Mouse (Mus musculus) 3134 (cell line): ENCODE results near the gene Secisbp2l.

ENCODE experiments used
- DNase-seq: peaks from one replicate; pipeline ENCODE4 v3.0.0-alpha.2; 2011; ENCODE audit warnings: low spot score; ENCODE audit not compliant: insufficient read length; ENCODE audit errors: extremely low read depth

The Secisbp2l gene

DNA sequence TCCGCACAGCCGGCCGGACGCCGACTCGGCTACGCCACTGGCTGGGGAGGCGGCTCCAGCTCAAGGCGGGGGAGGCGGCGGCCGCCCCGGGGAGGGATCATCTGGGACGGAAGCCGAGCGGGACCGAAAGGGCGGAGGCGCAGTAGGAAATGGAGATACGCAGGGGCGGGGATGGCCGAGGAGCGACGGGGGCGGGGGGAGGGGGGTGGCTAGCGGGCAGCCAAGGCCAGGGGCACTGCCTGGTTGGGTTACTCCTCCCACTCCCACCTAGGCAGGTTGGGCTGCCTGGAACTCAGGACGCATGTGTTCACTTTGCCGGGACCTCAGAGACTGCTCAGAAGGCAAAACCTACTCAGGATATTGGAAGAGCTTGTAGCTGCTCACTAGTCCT lies at the start of gene Secisbp2l:
Secisbp2l (minus strand) TSS at position 152 of the 391 bp plus-strand sequence.
- peak; percentile 91 for DNase-seq

DNA sequence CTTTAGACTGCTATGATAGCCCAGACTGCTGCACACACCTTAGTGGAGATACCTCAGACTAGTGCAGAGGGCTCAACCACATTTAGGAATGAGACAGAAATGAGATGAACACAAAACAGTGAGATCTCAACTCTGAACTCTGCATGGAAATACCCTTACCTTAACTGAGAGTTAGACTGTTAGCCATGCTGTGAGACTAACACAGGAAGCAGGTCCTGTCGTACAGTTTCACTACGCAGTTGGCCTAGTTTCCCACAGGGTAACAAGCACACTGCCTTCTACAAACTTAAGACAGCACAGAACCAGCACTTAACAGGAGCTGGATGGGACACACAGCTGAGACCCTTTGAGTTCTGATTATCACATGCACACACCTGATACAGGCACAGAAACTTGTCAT lies 47.3 kb upstream of the Secisbp2l start:
- no peak for DNase-seq

DNA sequence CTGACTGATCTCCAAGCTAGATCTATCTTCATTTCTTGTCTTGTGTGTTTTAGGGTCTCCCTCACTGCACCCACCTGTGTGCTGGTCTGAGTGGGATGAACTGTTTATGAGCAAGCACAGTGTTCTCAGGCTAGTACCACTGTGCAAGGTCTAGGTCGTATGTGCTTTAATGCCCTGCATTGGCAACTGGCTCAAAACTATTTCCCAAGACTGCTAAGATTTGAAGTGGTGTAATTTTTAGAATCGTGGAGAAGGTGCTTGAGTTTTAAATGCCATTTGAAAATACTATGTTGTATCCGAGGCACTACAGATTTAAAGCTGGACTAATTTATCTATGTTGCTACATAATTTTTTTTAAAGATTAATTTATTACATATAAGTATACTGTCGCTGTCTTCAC lies 45.2 kb upstream of the Secisbp2l start:
- DNase-seq = no peak

DNA sequence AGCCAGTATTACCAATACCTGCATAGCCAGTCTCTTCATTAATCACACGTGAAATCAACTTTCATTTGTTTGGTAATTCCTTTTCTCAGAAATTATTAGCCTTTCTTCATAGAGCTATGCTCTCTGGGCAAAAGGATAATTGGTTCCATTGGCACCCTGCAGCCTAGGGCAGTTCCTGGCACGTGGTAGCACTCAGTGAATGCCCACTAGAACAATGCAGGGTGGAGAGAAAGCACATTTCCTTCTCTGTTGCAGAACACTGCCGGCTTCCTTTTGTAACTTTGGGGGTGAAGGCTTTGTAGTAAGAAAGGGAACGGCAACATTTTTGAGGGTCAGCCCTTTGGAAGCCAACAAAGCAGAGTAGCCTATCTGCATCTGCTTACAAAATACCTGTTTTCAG lies 43.5 kb upstream of the Secisbp2l start:
- no peak for DNase-seq

DNA sequence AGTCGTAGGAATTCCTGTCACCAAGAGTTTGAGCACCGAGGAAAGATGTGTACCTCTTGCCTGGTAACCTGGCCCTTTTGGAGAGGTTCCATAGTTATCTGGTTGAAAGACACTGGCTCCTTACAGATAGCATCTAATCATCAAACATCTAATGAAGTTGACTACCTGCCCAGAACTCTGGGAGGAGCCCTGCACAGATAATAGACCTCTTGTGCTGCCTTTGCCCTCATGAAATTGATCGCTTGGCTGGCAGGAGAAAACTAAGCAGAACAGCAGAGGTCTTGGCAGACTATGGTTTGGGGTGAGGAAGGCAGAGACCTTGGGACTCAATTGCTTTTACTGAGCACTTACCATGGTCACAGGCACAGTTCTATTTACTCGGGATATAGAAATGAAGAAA lies 37.7 kb upstream of the Secisbp2l start:
- DNase-seq = no peak

DNA sequence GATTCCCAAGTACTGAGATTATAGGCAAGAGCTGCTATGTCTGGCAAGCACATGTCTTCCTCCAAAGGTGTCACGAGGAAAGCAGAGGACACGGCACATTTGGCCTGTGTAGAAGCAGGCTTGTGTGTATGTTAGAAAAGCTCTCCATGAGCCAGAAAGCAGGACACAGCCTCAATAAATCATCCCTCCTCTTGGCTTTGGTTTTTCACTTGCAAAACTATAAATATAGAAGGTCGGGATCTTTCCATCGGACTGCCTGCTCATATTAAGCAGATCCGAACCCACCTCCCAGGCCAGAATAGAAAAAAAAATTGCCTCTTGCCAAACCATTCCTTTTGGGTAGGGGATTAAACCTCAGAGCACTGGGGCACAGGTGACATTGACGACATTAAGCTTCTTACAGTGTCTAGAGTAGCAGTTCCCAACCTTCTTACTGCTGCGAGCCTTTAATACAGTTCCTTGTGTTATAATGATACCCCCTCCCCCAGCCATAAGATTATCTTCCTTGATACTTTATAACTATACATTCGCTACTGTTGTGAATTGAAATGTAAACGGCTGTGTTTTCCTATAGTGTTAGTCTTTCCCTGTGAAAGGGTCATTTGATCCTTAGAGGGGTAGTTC lies 31.4 kb upstream of the Secisbp2l start:
- no peak for DNase-seq

DNA sequence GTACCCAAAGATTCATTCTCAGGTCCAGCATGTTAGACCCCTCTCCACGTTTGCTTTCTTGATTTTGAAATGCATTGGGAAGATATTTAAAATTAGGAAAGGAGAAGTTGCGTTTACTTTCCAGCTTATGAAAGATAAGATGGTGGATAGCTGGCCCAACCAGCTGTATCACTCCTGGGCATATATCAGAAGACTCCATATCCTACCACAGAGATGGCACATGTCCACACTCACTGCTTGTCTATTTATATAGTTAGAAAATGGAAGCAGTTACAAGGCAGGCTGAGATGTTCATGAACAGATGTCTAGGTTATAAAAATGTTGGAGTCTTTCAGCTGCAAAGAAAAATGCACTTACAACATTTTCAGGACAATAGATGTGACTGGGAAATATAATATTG lies 28.7 kb upstream of the Secisbp2l start:
- DNase-seq = no peak

DNA sequence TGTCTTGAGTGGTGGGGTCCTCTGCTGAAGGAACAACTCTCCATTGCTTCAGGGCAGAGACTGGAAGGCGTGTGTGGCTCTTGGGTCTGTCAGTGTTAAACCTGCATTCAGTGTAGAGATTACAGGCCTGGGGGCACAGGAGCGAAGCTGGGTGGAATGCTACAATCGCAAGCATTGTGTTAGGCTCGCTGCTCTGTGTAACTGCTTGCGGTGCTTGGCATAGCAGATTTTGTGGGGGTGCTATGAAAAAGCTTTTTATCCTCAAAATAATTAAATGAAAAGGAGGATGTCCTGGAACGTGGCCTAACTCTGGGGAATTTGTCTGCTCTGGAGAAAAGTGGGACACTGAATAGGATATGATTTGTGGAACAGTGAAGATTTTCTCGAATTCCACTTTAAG lies 26.9 kb upstream of the Secisbp2l start:
- no peak for DNase-seq

DNA sequence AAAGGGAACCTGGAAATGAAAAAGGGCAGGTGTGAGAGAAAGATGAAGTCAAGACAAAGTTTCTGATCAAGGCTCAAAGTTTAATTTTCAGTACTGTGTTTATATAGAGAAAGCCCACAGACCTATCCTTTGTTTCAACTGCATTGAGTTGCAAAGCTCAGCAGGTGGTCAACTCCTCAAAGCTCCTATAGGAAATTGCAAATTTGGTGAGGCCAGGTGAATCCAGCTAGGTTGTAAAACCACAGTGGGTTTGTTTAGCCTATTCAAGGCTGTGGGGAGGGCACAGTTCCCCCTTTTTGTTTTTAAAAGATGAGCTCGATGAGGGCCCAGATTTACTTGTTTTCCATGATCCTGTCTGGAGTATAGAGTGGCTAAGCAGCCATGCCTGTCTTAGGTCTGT lies 23.2 kb upstream of the Secisbp2l start:
- DNase-seq = no peak

DNA sequence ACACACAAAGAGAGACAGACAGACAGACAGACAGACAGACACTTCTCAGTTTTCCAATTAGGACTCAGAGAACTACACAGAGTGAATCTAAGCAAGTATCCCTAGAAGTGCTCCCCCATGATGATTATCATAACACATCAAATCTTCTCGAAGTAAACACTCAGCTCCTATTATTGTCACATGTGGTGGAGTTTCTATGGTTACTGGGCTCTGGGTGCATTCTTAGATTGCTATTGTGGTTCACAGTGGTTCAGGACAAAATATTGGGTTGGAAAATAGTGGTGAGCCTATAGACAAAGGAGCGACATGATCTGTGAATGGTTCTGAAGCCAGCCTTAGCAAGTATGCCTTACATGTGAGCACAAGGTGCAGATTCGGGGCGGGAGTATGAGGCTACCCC lies 19.3 kb upstream of the Secisbp2l start:
- no peak for DNase-seq

DNA sequence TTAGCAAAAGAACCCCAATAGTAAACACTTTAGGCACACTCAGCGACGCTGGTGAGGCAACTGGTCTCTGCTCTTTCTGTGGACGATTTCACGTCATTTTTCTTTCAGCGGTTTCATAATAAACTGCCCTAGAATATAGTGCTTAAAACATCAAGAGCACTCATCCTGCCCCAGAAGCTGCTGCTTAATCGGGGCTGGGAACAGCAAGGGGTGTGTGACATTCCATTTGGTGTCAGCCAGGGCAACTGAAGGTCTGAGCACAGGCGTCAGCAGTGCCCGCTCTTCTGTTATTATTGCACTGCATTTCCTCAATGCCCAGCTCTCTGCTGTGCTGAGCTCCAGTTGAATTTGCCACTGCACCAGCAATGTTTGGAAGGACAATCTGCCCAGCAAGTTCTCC lies 18.4 kb upstream of the Secisbp2l start:
- no peak for DNase-seq

DNA sequence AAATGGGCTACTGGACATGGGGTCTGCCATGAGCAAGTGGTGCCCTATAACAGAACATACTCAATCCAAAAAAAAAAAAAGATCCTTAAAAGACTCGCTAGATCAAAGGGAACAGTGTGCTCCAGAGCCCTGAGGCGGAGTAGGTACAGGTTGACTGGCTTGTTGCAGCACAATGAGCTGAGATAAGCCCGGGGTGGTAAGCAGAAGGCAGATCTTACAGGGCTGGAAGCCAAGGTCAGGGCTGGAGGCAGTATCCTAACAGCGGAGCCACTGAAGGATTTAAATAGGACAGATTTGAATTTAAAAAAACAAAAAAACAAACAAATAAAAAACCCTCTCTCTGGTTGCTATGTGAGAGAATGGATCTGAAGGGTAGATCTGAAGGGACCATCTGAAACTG lies 17.8 kb upstream of the Secisbp2l start:
- no peak for DNase-seq

DNA sequence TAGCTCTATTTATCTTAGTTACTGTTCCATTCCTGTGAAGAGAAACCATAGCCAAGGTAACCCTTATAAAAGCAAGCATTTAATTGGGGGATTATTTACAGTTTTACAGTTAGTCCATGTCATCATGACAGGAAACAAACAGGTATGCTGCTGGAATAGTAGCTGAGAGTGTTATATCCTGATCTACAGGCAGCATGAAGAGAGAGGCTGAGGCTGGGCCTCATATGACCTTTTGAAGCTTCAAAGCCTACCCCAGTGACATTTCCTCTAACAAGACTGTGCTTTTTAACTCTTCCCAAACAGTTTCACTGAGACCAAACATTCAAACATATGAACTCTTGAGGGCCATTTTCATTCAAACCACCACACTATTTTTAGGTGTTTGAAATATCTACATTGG lies 15.2 kb upstream of the Secisbp2l start:
- no peak for DNase-seq

DNA sequence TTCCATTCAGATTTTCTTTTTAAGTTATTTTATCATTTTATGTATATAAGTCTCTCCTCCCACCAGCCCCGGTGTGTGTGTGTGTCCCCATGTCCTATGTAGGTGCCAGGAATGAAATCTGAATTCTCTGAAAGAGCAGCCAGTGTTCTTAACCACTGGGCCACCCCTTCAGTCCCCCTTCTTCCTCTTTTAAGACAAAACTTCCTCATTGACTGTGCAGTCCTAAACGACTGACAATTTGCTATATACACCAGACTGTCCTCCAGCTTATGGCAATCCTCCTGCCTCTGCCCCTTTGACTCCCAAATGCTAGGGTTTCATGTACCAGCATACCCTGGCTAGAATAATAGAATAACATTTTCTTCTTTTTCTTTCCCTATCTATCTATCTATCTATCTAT lies 12.4 kb upstream of the Secisbp2l start:
- DNase-seq = no peak

DNA sequence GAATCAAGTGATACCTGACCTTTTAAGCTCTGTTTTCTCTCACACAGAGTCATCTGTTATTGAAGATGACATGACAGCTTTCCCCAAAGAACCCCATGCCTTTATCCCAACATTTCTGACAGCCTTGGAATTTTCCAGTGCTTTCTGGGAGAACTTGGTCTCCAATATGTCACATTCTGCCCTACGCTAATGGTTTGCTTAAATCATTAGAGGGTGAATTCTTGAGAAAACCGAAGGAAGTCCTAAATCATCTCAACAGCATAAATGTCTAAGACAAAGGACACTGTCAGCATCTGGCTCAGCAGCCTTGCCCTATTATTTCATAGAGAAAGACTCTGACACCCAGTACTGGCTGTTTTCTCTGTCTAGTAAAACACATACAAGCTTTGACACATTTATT lies 11.5 kb upstream of the Secisbp2l start:
- no peak for DNase-seq

DNA sequence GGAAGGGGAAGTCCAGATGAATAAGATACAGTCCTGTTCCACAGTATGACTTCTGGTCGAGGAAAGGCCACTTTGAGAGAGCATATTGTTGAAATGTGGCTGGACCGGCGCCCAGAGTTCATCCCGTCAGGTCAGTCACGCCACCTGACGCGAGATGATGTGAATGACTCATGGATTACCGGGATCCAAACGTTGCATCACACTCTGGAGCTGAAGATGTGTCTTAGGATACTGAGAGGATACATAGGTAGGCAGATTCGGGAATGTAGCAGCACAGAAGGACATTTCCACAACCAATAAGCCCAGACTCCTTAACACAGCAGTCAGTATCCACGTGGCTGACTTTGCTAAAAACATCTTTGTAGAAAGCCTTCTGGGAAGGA lies 10.2 kb upstream of the Secisbp2l start:
- DNase-seq = peak; percentile 85

DNA sequence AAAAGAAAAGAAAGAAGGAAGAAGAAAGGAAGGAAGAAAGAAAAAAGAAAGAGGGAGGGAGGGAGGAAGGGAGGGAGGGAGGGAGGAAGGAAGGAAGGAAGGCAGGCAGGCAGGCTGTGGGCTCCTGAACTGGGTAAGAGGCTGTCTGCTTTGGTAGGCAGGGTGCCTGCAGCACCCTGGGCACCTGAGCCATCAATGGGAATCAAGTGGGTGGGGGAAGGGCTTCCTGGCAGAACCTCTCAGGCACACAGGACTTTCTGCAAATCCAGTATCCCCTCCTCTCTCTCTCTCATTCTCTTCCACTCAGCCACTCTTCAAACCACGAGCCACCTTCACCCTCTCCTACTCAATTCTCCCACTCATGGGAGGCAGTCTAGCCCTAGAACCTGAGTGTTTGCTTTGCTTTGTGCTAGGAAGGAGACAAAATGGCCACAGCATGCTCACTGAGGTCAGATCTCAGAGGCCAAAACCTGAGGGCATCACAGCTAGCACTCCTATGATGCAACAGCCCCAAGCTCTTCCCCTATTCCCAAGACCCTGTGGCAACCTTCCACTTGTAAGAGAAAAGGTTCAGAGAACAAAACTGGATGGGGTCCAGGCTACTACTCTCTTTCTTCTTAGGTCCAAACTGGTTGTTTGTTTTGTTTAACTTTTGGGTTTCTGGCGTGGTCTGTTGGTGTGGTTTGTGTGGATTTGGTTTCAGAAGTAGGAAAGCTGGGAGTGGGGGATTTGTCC lies 9.6 kb upstream of the Secisbp2l start:
- DNase-seq = no peak

DNA sequence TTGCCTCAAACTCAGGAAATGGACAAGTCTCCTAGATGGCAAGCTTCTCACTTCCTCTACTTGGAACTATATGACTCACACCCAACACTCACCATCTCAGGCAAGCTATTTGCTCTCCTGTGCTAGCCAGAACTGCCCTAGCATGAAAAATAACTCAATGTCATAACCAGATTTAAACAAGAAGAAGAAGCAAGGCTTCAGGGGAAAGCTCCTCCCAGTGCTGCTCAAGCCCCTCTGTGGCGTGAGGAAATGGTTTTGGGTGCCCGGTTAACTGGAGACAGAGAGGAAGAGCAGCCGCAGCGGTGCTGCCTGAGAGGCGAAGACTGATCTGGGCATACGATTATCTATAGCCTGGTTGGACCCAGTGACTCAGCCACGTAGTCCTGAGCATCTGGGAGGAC lies 8.8 kb upstream of the Secisbp2l start:
- no peak for DNase-seq

DNA sequence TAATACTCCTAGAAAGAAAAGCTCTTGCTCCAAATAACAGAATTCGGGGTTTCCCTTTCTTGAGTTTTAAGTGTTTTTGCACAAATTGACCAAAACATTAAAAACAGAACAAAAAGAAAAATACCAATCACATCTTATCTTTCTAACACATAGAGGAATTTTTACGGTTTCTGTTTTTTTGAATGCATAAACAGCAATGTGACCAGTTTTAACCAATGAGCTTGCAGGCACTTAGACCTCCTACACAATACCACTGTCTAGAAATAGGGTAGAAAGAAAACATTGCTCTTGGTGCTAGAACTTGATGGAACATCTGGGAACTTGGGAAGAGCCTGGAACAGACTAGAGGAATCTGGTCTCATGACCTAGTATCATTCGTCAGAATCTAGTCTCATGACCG lies 7.6 kb upstream of the Secisbp2l start:
- DNase-seq = no peak

DNA sequence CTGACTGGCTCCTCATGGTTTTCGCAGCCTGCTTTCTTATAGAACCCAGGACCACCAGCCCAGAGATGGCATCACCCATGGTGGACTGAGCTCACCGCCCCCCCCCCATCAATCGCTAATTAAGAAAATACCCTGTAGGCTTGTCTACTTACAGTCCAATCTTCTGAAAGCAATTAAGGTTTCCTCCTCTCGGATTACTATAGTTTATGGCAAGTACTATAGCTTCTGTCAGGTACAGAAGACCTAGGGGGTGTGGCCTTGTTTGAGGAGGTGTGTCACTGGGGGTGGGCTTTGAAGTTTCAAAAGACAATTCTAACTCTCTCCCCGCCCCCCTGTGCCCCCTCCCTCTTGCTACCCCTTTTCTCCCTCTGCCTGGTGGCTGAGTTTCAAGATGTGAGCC lies 6.6 kb upstream of the Secisbp2l start:
- DNase-seq = no peak

DNA sequence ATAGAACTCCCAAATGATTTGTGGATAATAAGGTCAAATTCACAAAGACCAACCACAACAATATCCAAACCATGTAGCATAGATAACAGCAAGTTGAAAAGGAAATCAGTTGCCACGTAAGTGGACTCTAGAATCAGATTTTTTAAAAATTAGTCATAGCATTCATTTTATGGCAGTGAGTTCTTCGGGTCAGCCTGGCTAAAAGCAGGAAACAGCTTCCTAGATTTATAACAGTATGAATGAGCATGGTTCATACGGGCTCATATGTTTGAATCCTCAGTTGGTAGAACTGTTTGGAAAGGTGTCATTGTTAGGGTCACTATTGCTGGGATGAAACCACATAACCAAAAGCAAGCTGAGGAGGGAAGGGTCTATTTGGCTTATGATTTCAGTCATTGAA lies 6.1 kb upstream of the Secisbp2l start:
- no peak for DNase-seq

DNA sequence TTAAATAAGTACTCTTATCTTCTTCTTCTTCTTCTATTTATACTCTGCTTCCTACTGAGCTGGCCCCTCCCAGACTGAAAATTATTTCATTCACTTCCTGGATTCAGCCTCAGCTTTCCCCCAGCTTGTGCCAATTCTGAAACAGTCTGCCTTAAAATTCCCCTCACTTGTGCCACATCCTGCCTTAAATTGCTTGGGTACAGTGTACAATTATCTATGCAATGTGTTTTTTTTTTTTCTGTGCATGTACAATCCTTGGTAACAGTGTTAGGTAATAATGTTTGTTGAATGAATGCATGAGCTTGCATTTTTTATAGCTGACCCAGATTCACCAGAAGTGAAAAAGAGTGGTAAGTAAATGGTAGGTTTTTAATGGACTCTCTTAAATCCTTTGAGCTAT lies 5.7 kb upstream of the Secisbp2l start:
- peak; percentile 53 for DNase-seq

DNA sequence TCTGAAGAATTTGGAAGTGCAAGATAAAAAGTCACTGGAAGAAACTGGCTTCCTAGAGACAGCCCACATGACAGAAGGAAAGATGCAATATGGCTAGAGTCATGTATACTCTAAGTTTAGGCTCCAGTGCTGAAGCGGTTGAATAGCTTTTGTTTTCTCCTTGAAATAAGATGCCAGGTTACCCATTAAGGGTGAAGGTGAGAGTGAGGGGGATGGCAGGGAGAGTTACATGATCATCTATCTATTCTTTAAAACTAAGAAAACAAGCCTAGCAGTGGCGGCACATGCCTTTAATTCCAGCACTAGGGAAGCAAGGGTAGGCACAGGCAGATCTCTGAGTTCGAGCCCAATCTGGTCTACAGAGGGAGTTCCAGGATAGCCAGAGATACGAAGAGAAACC lies 2.4 kb upstream of the Secisbp2l start:
- no peak for DNase-seq
